Mouse (Mus musculus): ENCODE data around the gene Sass6. TPM values are rescaled to one million over a fixed set of nuclear protein-coding genes. Genes with fewer than 3 reads are reported as not detected.

Sass6 gene
- polyA plus RNA-seq, 1 experiment from 2014 or later: 34.9 TPM

DNA sequence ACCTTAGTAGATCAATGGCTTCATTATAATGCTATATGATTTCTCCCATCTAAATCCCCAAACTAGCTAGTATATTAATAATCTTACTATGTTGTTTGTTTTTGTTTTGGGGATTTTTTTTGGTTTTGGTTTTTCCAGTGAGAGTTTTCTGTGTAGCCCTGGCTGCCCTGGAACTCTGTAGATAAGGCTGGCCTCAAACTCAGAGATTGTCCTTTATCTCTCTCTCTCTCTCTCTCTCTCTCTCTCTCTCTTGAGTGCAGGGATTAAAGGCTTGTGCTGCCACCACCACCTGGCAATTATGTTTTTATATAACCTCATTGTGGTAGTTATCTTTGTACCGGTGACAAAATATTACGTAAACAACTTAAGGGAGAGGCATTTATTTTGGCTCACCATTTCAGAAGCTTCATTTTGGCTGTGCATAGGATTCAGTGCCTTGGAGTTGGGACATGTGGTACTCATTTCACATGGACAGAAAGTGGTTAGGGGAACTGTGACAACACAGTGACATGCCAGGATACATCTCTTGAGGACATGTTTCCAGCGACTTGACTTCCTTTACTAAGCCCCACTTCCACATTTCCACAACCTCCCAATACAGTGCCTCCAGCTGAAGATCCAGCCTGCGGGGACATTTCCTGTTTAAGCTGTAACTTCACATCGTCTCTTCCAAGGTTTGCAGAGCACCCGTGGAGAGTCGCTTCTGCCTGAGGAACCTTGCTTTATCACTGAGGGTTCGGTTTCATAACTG is 20.7 kb downstream of the Sass6 start:
- DNase-seq (ENCODE audit: low spot score): no peak
- Histone ChIP-seq H3K9me3 (ENCODE audit: control insufficient read depth, low read length) (no peaks in the 10 kb centered on the region), H3K4me1 (replicated peaks; ENCODE audit: control insufficient read depth, insufficient read depth, low read length) (no peaks in the 10 kb centered on the region), H3K9ac (ENCODE audit: low read depth, low read length) (no peak overlapping the region), H3K36me3 (ENCODE audit: control insufficient read depth, insufficient read depth, low read length) (peaks cover 12% of the 10 kb centered on the region; the same call in 1 of the 2 replicates), H3K4me2 (replicated peaks; ENCODE audit: low read depth, low read length) (no peak overlapping the region), H3K4me3 (ENCODE audit: low read depth, low read length) (no peak overlapping the region), H3K27me3 (ENCODE audit: control insufficient read depth, insufficient read depth, low read length) (no peaks in the 10 kb centered on the region), H3K27ac (ENCODE audit: low read depth, low read length) (no peak overlapping the region)
- WGBS: 91% methylated on average over 8 of the region's 8 CpGs
- no peak for ATAC-seq (ENCODE audit: low FRiP score)

DNA sequence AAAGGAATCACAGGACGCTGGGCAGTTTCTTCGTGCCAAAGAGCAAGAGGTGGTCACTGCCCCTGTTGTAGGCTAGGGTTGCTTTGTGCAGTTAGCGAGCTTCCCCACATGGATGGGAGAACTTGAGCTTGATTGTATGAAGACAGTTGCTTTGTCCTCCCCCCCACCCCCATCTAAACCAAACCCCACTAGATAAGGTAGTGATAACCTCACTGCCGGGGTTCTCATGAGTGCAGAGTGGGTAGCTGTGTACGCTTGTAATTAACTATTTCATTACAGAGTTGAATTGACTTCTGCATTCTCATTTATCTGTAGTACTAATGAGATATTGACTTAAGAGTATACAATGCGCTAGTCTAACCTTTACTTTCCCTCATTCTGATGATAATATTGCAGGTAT is 24.1 kb downstream of the Sass6 start:
- ATAC-seq (ENCODE audit: low FRiP score) (no peak), DNase-seq (ENCODE audit: low spot score) (no peak)
- Histone ChIP-seq H3K4me1 (replicated peaks; ENCODE audit: control insufficient read depth, insufficient read depth, low read length) (no peaks in the 10 kb centered on the region), H3K36me3 (ENCODE audit: control insufficient read depth, insufficient read depth, low read length) (peaks cover 10% of the 10 kb centered on the region; the same call in 1 of the 2 replicates), H3K27me3 (ENCODE audit: control insufficient read depth, insufficient read depth, low read length) (no peaks in the 10 kb centered on the region), H3K9me3 (ENCODE audit: control insufficient read depth, low read length) (no peaks in the 10 kb centered on the region), H3K27ac (ENCODE audit: low read depth, low read length) (no peak overlapping the region), H3K9ac (ENCODE audit: low read depth, low read length) (no peak overlapping the region), H3K4me3 (ENCODE audit: low read depth, low read length) (no peak overlapping the region), H3K4me2 (replicated peaks; ENCODE audit: low read depth, low read length) (no peak overlapping the region)
- 86% methylated on average over 6 of the region's 6 CpGs for WGBS

GRCm38 (mm10) chr3:116620636-116621370 is 26.0 kb downstream of the Sass6 start:
- no peaks in the 10 kb centered on the region for H3K27me3 ChIP-seq (ENCODE audit: control insufficient read depth, insufficient read depth, low read length)
- no peaks in the 10 kb centered on the region for H3K4me1 ChIP-seq (replicated peaks; ENCODE audit: control insufficient read depth, insufficient read depth, low read length)
- H3K27ac ChIP-seq (ENCODE audit: low read depth, low read length): no peak overlapping the region
- ATAC-seq (ENCODE audit: low FRiP score): no peak
- no peak for DNase-seq (ENCODE audit: low spot score)
- no peak overlapping the region for H3K4me2 ChIP-seq (replicated peaks; ENCODE audit: low read depth, low read length)
- H3K9ac ChIP-seq (ENCODE audit: low read depth, low read length): no peak overlapping the region
- no peak overlapping the region for H3K4me3 ChIP-seq (ENCODE audit: low read depth, low read length)
- no peaks in the 10 kb centered on the region for H3K9me3 ChIP-seq (ENCODE audit: control insufficient read depth, low read length)
- H3K36me3 ChIP-seq (ENCODE audit: control insufficient read depth, insufficient read depth, low read length): 0 out of 2 replicates have a peak, but pooled peaks cover 4% of the 10 kb centered on the region
- WGBS: 88% methylated on average over 7 of the region's 7 CpGs

DNA sequence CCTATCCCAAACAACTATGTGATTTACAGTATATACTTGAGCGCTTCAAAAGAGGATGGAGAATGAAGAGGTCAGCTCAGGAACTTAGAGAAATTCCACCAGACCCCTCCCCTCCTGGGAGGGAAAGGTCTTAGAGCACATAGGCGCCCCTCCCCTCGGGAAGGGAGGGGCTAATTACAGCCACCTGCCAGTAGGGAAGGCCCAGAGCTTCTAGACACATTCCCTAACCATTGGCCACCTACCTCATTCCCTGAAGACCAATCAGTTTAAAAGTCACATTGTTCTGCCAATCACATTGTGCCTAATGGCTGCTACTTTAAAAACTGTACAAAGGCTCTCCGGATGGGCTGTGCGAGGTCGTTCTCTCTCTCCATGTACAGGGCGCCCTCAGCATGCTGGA is 27.9 kb downstream of the Sass6 start:
- Histone ChIP-seq H3K9me3 (ENCODE audit: control insufficient read depth, low read length) (no peaks in the 10 kb centered on the region), H3K36me3 (ENCODE audit: control insufficient read depth, insufficient read depth, low read length) (0 out of 2 replicates have a peak, but pooled peaks cover 4% of the 10 kb centered on the region), H3K27ac (ENCODE audit: low read depth, low read length) (no peak overlapping the region), H3K9ac (ENCODE audit: low read depth, low read length) (no peak overlapping the region), H3K4me1 (replicated peaks; ENCODE audit: control insufficient read depth, insufficient read depth, low read length) (no peaks in the 10 kb centered on the region), H3K4me3 (ENCODE audit: low read depth, low read length) (no peak overlapping the region), H3K4me2 (replicated peaks; ENCODE audit: low read depth, low read length) (no peak overlapping the region), H3K27me3 (ENCODE audit: control insufficient read depth, insufficient read depth, low read length) (no peaks in the 10 kb centered on the region)
- ATAC-seq (ENCODE audit: low FRiP score) (no peak), DNase-seq (ENCODE audit: low spot score) (no peak)
- WGBS: 88% methylated on average over 7 of the region's 7 CpGs

- no peaks in the 10 kb centered on the region for H3K4me1 ChIP-seq (replicated peaks; ENCODE audit: control insufficient read depth, insufficient read depth, low read length)
- H3K27ac ChIP-seq (ENCODE audit: low read depth, low read length): no peak overlapping the region
- H3K36me3 ChIP-seq (ENCODE audit: control insufficient read depth, insufficient read depth, low read length): 0 out of 2 replicates have a peak, but pooled peaks cover 2% of the 10 kb centered on the region
- no peaks in the 10 kb centered on the region for H3K27me3 ChIP-seq (ENCODE audit: control insufficient read depth, insufficient read depth, low read length)
- no peak for DNase-seq (ENCODE audit: low spot score)
- no peak for ATAC-seq (ENCODE audit: low FRiP score)
- no peak overlapping the region for H3K9ac ChIP-seq (ENCODE audit: low read depth, low read length)
- 70% methylated on average over 1 of the region's 1 CpGs for WGBS
- no peak overlapping the region for H3K4me3 ChIP-seq (ENCODE audit: low read depth, low read length)
- no peaks in the 10 kb centered on the region for H3K9me3 ChIP-seq (ENCODE audit: control insufficient read depth, low read length)
- no peak overlapping the region for H3K4me2 ChIP-seq (replicated peaks; ENCODE audit: low read depth, low read length)
These were observed 36.7 kb downstream of the Sass6 start for GRCm38 (mm10) chr3:116631459-116631858.

DNA sequence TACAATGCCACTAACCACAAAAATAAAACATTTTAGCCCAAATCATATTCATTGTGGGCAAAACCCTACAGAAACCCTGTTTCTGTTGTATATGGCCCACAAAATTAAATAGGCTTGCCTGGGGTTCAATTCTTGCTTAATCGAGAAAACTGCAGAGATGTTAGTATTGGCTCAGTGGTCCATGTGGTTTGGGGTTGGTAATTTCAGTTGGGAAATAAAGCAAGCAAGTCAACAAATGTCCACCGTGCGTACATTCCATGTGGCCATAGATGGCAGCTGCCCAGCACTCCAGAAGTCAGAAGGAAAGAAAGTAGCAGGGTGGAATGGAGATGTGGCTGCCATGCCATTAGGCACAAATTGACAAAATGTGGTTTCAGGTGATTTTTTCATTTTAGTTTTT is 38.2 kb downstream of the Sass6 start:
- 93% methylated on average over 3 of the region's 3 CpGs for WGBS
- 0 out of 2 replicates have a peak, but pooled peaks cover 2% of the 10 kb centered on the region for H3K36me3 ChIP-seq (ENCODE audit: control insufficient read depth, insufficient read depth, low read length)
- ATAC-seq (ENCODE audit: low FRiP score) (no peak), DNase-seq (ENCODE audit: low spot score) (no peak)
- no peaks in the 10 kb centered on the region for H3K27me3 ChIP-seq (ENCODE audit: control insufficient read depth, insufficient read depth, low read length)
- no peaks in the 10 kb centered on the region for H3K9me3 ChIP-seq (ENCODE audit: control insufficient read depth, low read length)
- no peak overlapping the region for H3K27ac ChIP-seq (ENCODE audit: low read depth, low read length)
- H3K4me2 ChIP-seq (replicated peaks; ENCODE audit: low read depth, low read length): no peak overlapping the region
- no peaks in the 10 kb centered on the region for H3K4me1 ChIP-seq (replicated peaks; ENCODE audit: control insufficient read depth, insufficient read depth, low read length)
- H3K4me3 ChIP-seq (ENCODE audit: low read depth, low read length): no peak overlapping the region
- no peak overlapping the region for H3K9ac ChIP-seq (ENCODE audit: low read depth, low read length)

DNA sequence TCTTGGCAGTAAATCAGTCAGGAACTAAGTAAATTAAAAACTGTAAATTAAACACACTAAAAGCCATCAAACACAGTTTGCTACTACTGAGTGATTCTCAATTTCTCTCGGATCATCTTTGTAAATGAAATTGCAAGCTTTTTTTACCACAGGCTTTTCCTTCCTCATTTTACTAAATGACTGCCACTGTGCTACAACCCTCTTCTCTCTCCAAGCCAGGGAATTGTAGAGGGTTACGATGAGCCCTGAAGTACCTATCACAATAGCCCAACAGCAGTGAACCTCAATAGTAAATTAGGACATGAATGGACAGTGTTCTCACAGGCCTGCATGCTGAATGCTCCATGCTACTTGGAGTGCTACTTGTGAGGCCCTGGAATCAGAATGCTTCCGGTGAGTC is 39.3 kb downstream of the Sass6 start:
- H3K4me1 ChIP-seq (replicated peaks; ENCODE audit: control insufficient read depth, insufficient read depth, low read length): no peaks in the 10 kb centered on the region
- H3K27ac ChIP-seq (ENCODE audit: low read depth, low read length): no peak overlapping the region
- H3K9me3 ChIP-seq (ENCODE audit: control insufficient read depth, low read length): no peaks in the 10 kb centered on the region
- H3K27me3 ChIP-seq (ENCODE audit: control insufficient read depth, insufficient read depth, low read length): no peaks in the 10 kb centered on the region
- no peak overlapping the region for H3K4me3 ChIP-seq (ENCODE audit: low read depth, low read length)
- H3K9ac ChIP-seq (ENCODE audit: low read depth, low read length): no peak overlapping the region
- ATAC-seq (ENCODE audit: low FRiP score): no peak
- DNase-seq (ENCODE audit: low spot score): no peak
- 0 out of 2 replicates have a peak, but pooled peaks cover 2% of the 10 kb centered on the region for H3K36me3 ChIP-seq (ENCODE audit: control insufficient read depth, insufficient read depth, low read length)
- no peak overlapping the region for H3K4me2 ChIP-seq (replicated peaks; ENCODE audit: low read depth, low read length)
- 88% methylated on average over 3 of the region's 3 CpGs for WGBS

- H3K27me3 ChIP-seq (ENCODE audit: control insufficient read depth, insufficient read depth, low read length): no peaks in the 10 kb centered on the region
- no peaks in the 10 kb centered on the region for H3K4me1 ChIP-seq (replicated peaks; ENCODE audit: control insufficient read depth, insufficient read depth, low read length)
- no peak overlapping the region for H3K4me3 ChIP-seq (ENCODE audit: low read depth, low read length)
- H3K36me3 ChIP-seq (ENCODE audit: control insufficient read depth, insufficient read depth, low read length): 0 out of 2 replicates have a peak, but pooled peaks cover 2% of the 10 kb centered on the region
- 94% methylated on average over 8 of the region's 8 CpGs for whole genome bisulfite sequencing
- no peak for ATAC-seq (ENCODE audit: low FRiP score)
- H3K4me2 ChIP-seq (replicated peaks; ENCODE audit: low read depth, low read length): no peak overlapping the region
- no peaks in the 10 kb centered on the region for H3K9me3 ChIP-seq (ENCODE audit: control insufficient read depth, low read length)
- no peak overlapping the region for H3K9ac ChIP-seq (ENCODE audit: low read depth, low read length)
- DNase-seq (ENCODE audit: low spot score): no peak
- no peak overlapping the region for H3K27ac ChIP-seq (ENCODE audit: low read depth, low read length)
These were observed 40.1 kb downstream of the Sass6 start for GRCm38 (mm10) chr3:116634853-116635252.

Data from hindbrain, embryonic 11.5 days (tissue).